Mouse (Mus musculus) embryonic facial prominence, embryonic 11.5 days (tissue): ENCODE measurements around the gene Tnrc6b. TPM values are rescaled to one million over a fixed set of nuclear protein-coding genes. Genes with fewer than 3 reads are reported as not detected.

Source experiments
- ATAC-seq: fragments of 200-750 bp; cut with Nextera tagmentation; replicated peaks from 2 replicates; pipeline ENCODE4 v1.8.0; 2017; ENCODE audit warnings: low read depth; ENCODE audit not compliant: insufficient number of reproducible peaks, low FRiP score, low TSS enrichment
- DNase-seq: peaks from one replicate; pipeline ENCODE4 v3.0.0-alpha.2; 2015; ENCODE audit warnings: low spot score
- H3K27ac ChIP-seq: fragments of 300-500 bp; sonication (generic); replicated peaks from 2 replicates; pipeline ENCODE4 v1.5.1; 2014; ENCODE audit warnings: mild to moderate bottlenecking, low read depth, low read length, control low read depth
- H3K27me3 ChIP-seq: fragments of 300-500 bp; sonication (generic); 2 replicates; pipeline ENCODE4 v1.6.1; 2014; ENCODE audit warnings: mild to moderate bottlenecking, low read length, moderate library complexity, mixed read lengths; ENCODE audit not compliant: control insufficient read depth, insufficient read depth
- H3K36me3 ChIP-seq: fragments of 300-500 bp; sonication (generic); replicated peaks from 2 replicates; pipeline ENCODE4 v1.6.1; 2014; ENCODE audit warnings: low read depth, mild to moderate bottlenecking, low read length, moderate library complexity, mixed read lengths; ENCODE audit not compliant: control insufficient read depth, insufficient read depth
- H3K4me1 ChIP-seq: fragments of 300-500 bp; sonication (generic); 2 replicates; pipeline ENCODE4 v1.6.1; 2014; ENCODE audit warnings: low read length, mixed read lengths; ENCODE audit not compliant: control insufficient read depth, insufficient read depth
- H3K4me2 ChIP-seq: fragments of 300-500 bp; sonication (generic); 2 replicates; pipeline ENCODE4 v1.6.1; 2014; ENCODE audit warnings: low read depth, mild to moderate bottlenecking, control low read depth, low read length, moderate library complexity
- H3K4me3 ChIP-seq: fragments of 300-500 bp; sonication (generic); 2 replicates; pipeline ENCODE4 v1.5.1; 2014; ENCODE audit warnings: low read depth, low read length, control low read depth
- H3K9ac ChIP-seq: fragments of 300-500 bp; sonication (generic); replicated peaks from 2 replicates; pipeline ENCODE4 v1.6.1; 2014; ENCODE audit warnings: mild to moderate bottlenecking, control low read depth, low read length
- H3K9me3 ChIP-seq: fragments of 300-500 bp; sonication (generic); replicated peaks from 2 replicates; pipeline ENCODE4 v1.6.1; 2016; ENCODE audit warnings: mild to moderate bottlenecking, low read length, inconsistent platforms, mixed read lengths; ENCODE audit not compliant: control insufficient read depth
- WGBS: fragments of 180-500 bp; shearing (Covaris S2); extraction: QIAGEN DNeasy Blood & Tissue Kit; methylation state at CpG from one replicate; pipeline ENCODE4 v1.1.7; 2014; 5-methylcytosine and 5-hydroxymethylcytosine counted together
- polyA plus RNA-seq: library from polyadenylated mRNA; unstranded; fragments of >200 nt; fragmentation: Nextera tagmentation; extraction: Ambion mirVana; gene quantifications from 2 replicates; pipeline ENCODE4 v1.2.1, GENCODE M21; 2014

The Tnrc6b gene
- polyA plus RNA-seq, 1 experiment from 2014 or later, result 11.5 TPM

GRCm38 (mm10) chr15:80705828-80706549, 5.1 kb upstream of the Tnrc6b start:
- ATAC-seq, result no peak
- Histone ChIP-seq H3K27me3 (no peaks in the 10 kb centered on the region), H3K4me1 (no peaks in the 10 kb centered on the region), H3K4me2 (peak overlapping the region; percentile 41), H3K4me3 (peak overlapping the region; percentile 22; the same call in 1 of the 2 replicates), H3K9ac (peak overlapping the region; percentile 44), H3K36me3 (no peaks in the 10 kb centered on the region), H3K27ac (no peak overlapping the region), H3K9me3 (no peaks in the 10 kb centered on the region)
- WGBS, result 31% methylated on average over 18 of the region's 18 CpGs
- DNase-seq, result peak; percentile 93

GRCm38 (mm10) chr15:80706596-80706995, 4.5 kb upstream of the Tnrc6b start:
- no peak for ATAC-seq
- Histone ChIP-seq H3K4me1 (no peaks in the 10 kb centered on the region), H3K4me3 (peak overlapping the region; percentile 22; the same call in 1 of the 2 replicates), H3K27me3 (no peaks in the 10 kb centered on the region), H3K9ac (peak overlapping the region; percentile 44), H3K27ac (no peak overlapping the region), H3K4me2 (peak overlapping the region; percentile 41), H3K9me3 (no peaks in the 10 kb centered on the region), H3K36me3 (no peaks in the 10 kb centered on the region)
- 25% methylated on average over 11 of the region's 11 CpGs for WGBS
- no peak for DNase-seq

GRCm38 (mm10) chr15:80707088-80707487, 4.0 kb upstream of the Tnrc6b start:
- H3K36me3 ChIP-seq, result no peaks in the 10 kb centered on the region
- no peaks in the 10 kb centered on the region for H3K4me1 ChIP-seq
- no peak for DNase-seq
- H3K4me2 ChIP-seq, result no peak overlapping the region
- no peak for ATAC-seq
- H3K9me3 ChIP-seq, result no peaks in the 10 kb centered on the region
- no peaks in the 10 kb centered on the region for H3K27me3 ChIP-seq
- H3K4me3 ChIP-seq, result no peak overlapping the region
- H3K27ac ChIP-seq, result no peak overlapping the region
- WGBS, result 81% methylated on average over 8 of the region's 8 CpGs
- no peak overlapping the region for H3K9ac ChIP-seq

GRCm38 (mm10) chr15:80709593-80709992, 1.5 kb upstream of the Tnrc6b start:
- no peak overlapping the region for H3K4me3 ChIP-seq
- ATAC-seq (no peak), DNase-seq (no peak)
- H3K9me3 ChIP-seq, result no peaks in the 10 kb centered on the region
- H3K36me3 ChIP-seq, result no peaks in the 10 kb centered on the region
- H3K4me2 ChIP-seq, result no peak overlapping the region
- H3K27ac ChIP-seq, result no peak overlapping the region
- H3K27me3 ChIP-seq, result no peaks in the 10 kb centered on the region
- 63% methylated on average over 6 of the region's 6 CpGs for WGBS
- no peaks in the 10 kb centered on the region for H3K4me1 ChIP-seq
- H3K9ac ChIP-seq, result no peak overlapping the region

- DNase-seq (no peak), ATAC-seq (no peak)
- H3K9me3 ChIP-seq, result no peaks in the 10 kb centered on the region
- H3K9ac ChIP-seq, result no peak overlapping the region
- no peaks in the 10 kb centered on the region for H3K4me1 ChIP-seq
- H3K27ac ChIP-seq, result no peak overlapping the region
- no peak overlapping the region for H3K4me2 ChIP-seq
- H3K36me3 ChIP-seq, result no peaks in the 10 kb centered on the region
- H3K4me3 ChIP-seq, result peak overlapping the region; percentile 93
- 14% methylated on average over 5 of the region's 5 CpGs for WGBS
- H3K27me3 ChIP-seq, result no peaks in the 10 kb centered on the region
Observed at GRCm38 (mm10) chr15:80710257-80710607, 881 bp upstream of the Tnrc6b start.

GRCm38 (mm10) chr15:80711401-80712151, 463 bp downstream of the Tnrc6b start:
- Histone ChIP-seq H3K9ac (peak overlapping the region; percentile 74), H3K4me2 (peak overlapping the region; percentile 91), H3K9me3 (no peaks in the 10 kb centered on the region), H3K27me3 (no peaks in the 10 kb centered on the region), H3K4me3 (peak overlapping the region; percentile 93), H3K4me1 (no peaks in the 10 kb centered on the region), H3K36me3 (no peaks in the 10 kb centered on the region), H3K27ac (peak overlapping the region; percentile 62)
- DNase-seq (peak; percentile 63), ATAC-seq (peak; percentile 19; the same call in 1 of the 2 replicates)
- under 1% methylated on average over 73 of the region's 106 CpGs for WGBS

GRCm38 (mm10) chr15:80714299-80714698, 3.2 kb downstream of the Tnrc6b start:
- 71% methylated on average over 4 of the region's 4 CpGs for WGBS
- Histone ChIP-seq H3K36me3 (no peaks in the 10 kb centered on the region), H3K9me3 (no peaks in the 10 kb centered on the region), H3K27ac (no peak overlapping the region), H3K4me2 (no peak overlapping the region), H3K9ac (no peak overlapping the region), H3K27me3 (no peaks in the 10 kb centered on the region), H3K4me1 (no peaks in the 10 kb centered on the region), H3K4me3 (no peak overlapping the region)
- DNase-seq (no peak), ATAC-seq (no peak)

- Histone ChIP-seq H3K4me3 (no peak overlapping the region), H3K4me2 (no peak overlapping the region), H3K27me3 (no peaks in the 10 kb centered on the region), H3K4me1 (no peaks in the 10 kb centered on the region), H3K9ac (no peak overlapping the region), H3K27ac (no peak overlapping the region), H3K9me3 (no peaks in the 10 kb centered on the region), H3K36me3 (no peaks in the 10 kb centered on the region)
- ATAC-seq (no peak), DNase-seq (no peak)
- WGBS, result 91% methylated on average over 8 of the region's 8 CpGs
Observed at GRCm38 (mm10) chr15:80716631-80717135, 5.6 kb downstream of the Tnrc6b start.
